Mouse (Mus musculus): ENCODE results near the gene Emc9.

GRCm38 (mm10) chr14:55584702-55585565 is at the start of gene Emc9:
- peak; percentile 26 for TF ChIP-seq CTCF (IDR thresholded peaks at IDR 0.05; ENCODE audit: low read depth)
- TF ChIP-seq EP300 (IDR thresholded peaks at IDR 0.05; ENCODE audit: low read depth), result peak; percentile 2; the same call in 1 of the 2 replicates
